Mouse (Mus musculus) liver, embryonic 11.5 days (tissue): ENCODE data around the gene Eci1. TPM values are rescaled to one million over a fixed set of nuclear protein-coding genes. Genes with fewer than 3 reads are reported as not detected.

Experiments
- ATAC-seq: fragments of 200-750 bp; cut with Nextera tagmentation; replicated peaks from 2 replicates; pipeline ENCODE4 v1.8.0; 2017; ENCODE audit warnings: moderate number of reproducible peaks, mild to moderate bottlenecking, moderate TSS enrichment, moderate library complexity; ENCODE audit not compliant: low FRiP score
- DNase-seq: peaks from one replicate; pipeline ENCODE4 v3.0.0-alpha.2; 2017; ENCODE audit warnings: low spot score
- H3K27ac ChIP-seq: fragments of 300-500 bp; sonication (generic); 2 replicates; pipeline ENCODE4 v1.5.1; 2014; ENCODE audit warnings: mild to moderate bottlenecking, low read depth, low read length, control low read depth
- H3K27me3 ChIP-seq: fragments of 300-500 bp; sonication (generic); replicated peaks from 2 replicates; pipeline ENCODE4 v1.6.1; 2014; ENCODE audit warnings: low read length, mixed read lengths; ENCODE audit not compliant: control insufficient read depth, insufficient read depth
- H3K36me3 ChIP-seq: fragments of 300-500 bp; sonication (generic); 2 replicates; pipeline ENCODE4 v1.6.1; 2014; ENCODE audit warnings: mild to moderate bottlenecking, low read length, moderate library complexity, mixed read lengths; ENCODE audit not compliant: control insufficient read depth, insufficient read depth
- H3K4me1 ChIP-seq: fragments of 300-500 bp; sonication (generic); replicated peaks from 2 replicates; pipeline ENCODE4 v1.6.1; 2014; ENCODE audit warnings: low read length, mixed read lengths; ENCODE audit not compliant: control insufficient read depth, insufficient read depth
- H3K4me2 ChIP-seq: fragments of 300-500 bp; sonication (generic); 2 replicates; pipeline ENCODE4 v1.6.1; 2014; ENCODE audit warnings: mild to moderate bottlenecking, control low read depth, moderate library complexity
- H3K4me3 ChIP-seq: fragments of 300-500 bp; sonication (generic); 2 replicates; pipeline ENCODE4 v1.5.1; 2014; ENCODE audit warnings: low read depth, low read length, control low read depth
- H3K9ac ChIP-seq: fragments of 300-500 bp; sonication (generic); 2 replicates; pipeline ENCODE4 v1.6.1; 2014; ENCODE audit warnings: low read depth, low read length, control low read depth
- H3K9me3 ChIP-seq: fragments of 300-500 bp; sonication (generic); 2 replicates; pipeline ENCODE4 v1.6.1; 2016; ENCODE audit warnings: low read length, inconsistent platforms, mixed read lengths; ENCODE audit not compliant: control insufficient read depth
- WGBS: fragments of 180-500 bp; shearing (Covaris S2); extraction: QIAGEN DNeasy Blood & Tissue Kit; methylation state at CpG from one replicate; pipeline ENCODE4 v1.1.7; 2014; 5-methylcytosine and 5-hydroxymethylcytosine counted together
- polyA plus RNA-seq: library from polyadenylated mRNA; unstranded; fragments of >200 nt; fragmentation: Nextera tagmentation; extraction: Ambion mirVana; gene quantifications from 2 replicates; pipeline ENCODE4 v1.2.1, GENCODE M21; 2014

Eci1 gene
- 122 and 126 TPM in 2 replicates for polyA plus RNA-seq

DNA sequence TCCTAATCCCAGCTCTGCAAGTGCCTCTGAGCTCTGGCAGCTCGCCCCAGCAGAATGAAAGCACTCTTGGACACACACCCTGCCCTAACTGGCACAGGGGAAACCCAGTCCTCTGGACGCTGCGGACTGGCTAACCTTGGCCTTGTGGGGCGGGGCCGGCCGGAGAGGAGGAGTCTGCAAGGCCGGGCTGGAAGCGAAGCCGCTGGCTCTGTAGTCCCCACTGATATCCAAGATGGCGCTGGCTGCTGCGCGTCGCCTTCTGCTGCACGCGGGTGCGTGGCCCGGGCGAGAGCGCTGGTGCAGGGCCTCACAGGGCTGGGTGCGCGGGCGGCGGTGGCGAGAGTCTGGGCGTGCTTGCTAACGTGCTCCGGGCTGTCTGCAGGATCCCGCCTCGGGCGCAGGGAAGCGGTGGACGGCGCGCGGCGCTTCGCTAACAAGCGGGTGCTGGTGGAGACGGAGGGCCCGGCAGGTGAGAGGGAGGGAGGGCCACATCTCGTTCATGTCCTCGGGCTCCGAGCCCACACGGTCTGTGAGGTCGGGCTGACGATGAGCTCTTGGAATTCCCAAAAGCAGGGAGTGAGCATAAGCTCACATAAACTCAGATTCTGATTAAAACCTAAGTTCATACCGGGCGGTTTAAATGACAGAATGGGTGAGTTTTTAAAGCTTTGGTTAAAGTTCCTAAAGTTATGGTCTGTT is at the start of gene Eci1:
Eci1 (plus strand) TSS at position 171 of the 699 bp plus-strand sequence.
- H3K4me2 ChIP-seq = peak within 1 kb of the TSS; percentile 80
- peak; percentile 98 for ATAC-seq
- H3K36me3 ChIP-seq = peaks cover 30% of the 10 kb centered on the region
- no peaks in the 10 kb centered on the region for H3K9me3 ChIP-seq
- under 1% methylated on average over 48 of the region's 48 CpGs for WGBS
- H3K27me3 ChIP-seq = no peaks in the 10 kb centered on the region
- peak within 1 kb of the TSS; percentile 90 for H3K9ac ChIP-seq
- 0 out of 2 replicates have a peak, but pooled peaks cover 5% of the 10 kb centered on the region for H3K4me1 ChIP-seq
- H3K4me3 ChIP-seq = peak within 1 kb of the TSS; percentile 71
- peak within 1 kb of the TSS; percentile 88 for H3K27ac ChIP-seq
- DNase-seq = peak; percentile 92

- Histone ChIP-seq H3K4me1 (peaks cover 22% of the 10 kb centered on the region), H3K4me2 (no peak overlapping the region), H3K36me3 (peaks cover 29% of the 10 kb centered on the region), H3K27ac (no peak overlapping the region; the same call in 1 of the 2 replicates), H3K4me3 (no peak overlapping the region), H3K27me3 (no peaks in the 10 kb centered on the region), H3K9me3 (no peaks in the 10 kb centered on the region), H3K9ac (no peak overlapping the region)
- ATAC-seq (no peak), DNase-seq (no peak)
- 78% methylated on average over 2 of the region's 2 CpGs for WGBS
These were observed 47.9 kb upstream of the Eci1 start for GRCm38 (mm10) chr17:24378496-24378895.

DNA sequence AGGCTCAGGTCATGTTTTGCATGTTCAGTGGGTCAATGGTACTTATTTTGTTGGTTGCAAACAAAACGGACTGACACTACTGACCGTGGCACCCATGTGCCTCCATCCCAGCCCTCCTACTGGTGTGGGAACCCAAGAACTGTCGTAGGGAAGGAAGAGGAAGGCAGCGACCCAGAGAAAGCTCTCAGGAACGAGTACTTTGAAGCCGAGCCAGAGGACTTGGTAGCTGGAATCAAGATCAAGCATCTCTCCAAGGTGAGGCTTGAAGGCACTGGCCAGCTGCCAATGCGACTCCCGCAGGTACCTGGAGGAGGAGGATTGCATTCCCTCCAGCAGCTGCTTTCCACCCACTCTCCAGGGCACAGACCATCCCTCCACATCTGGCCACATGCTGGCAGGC is 42.7 kb upstream of the Eci1 start:
- H3K9ac ChIP-seq = no peak overlapping the region
- DNase-seq (no peak), ATAC-seq (no peak)
- H3K36me3 ChIP-seq = peaks cover 30% of the 10 kb centered on the region
- 83% methylated on average over 8 of the region's 8 CpGs for WGBS
- H3K4me1 ChIP-seq = no peaks in the 10 kb centered on the region
- no peak overlapping the region for H3K27ac ChIP-seq
- no peak overlapping the region for H3K4me2 ChIP-seq
- no peak overlapping the region for H3K4me3 ChIP-seq
- H3K27me3 ChIP-seq = no peaks in the 10 kb centered on the region
- no peaks in the 10 kb centered on the region for H3K9me3 ChIP-seq

GRCm38 (mm10) chr17:24388711-24389110 is 37.7 kb upstream of the Eci1 start:
- 89% methylated on average over 5 of the region's 5 CpGs for WGBS
- Histone ChIP-seq H3K4me1 (no peaks in the 10 kb centered on the region), H3K9me3 (no peaks in the 10 kb centered on the region), H3K9ac (no peak overlapping the region), H3K27ac (no peak overlapping the region), H3K4me2 (no peak overlapping the region), H3K4me3 (no peak overlapping the region), H3K27me3 (no peaks in the 10 kb centered on the region), H3K36me3 (peaks cover 23% of the 10 kb centered on the region)
- DNase-seq = no peak
- no peak for ATAC-seq

- peaks cover 18% of the 10 kb centered on the region for H3K36me3 ChIP-seq
- WGBS = 7% methylated on average over 2 of the region's 2 CpGs
- H3K9ac ChIP-seq = no peak overlapping the region
- no peaks in the 10 kb centered on the region for H3K9me3 ChIP-seq
- H3K27me3 ChIP-seq = no peaks in the 10 kb centered on the region
- H3K27ac ChIP-seq = no peak overlapping the region
- no peak overlapping the region for H3K4me3 ChIP-seq
- no peak overlapping the region for H3K4me2 ChIP-seq
- peak; percentile 49 for DNase-seq
- H3K4me1 ChIP-seq = no peaks in the 10 kb centered on the region
- no peak for ATAC-seq
These were observed 36.6 kb upstream of the Eci1 start for GRCm38 (mm10) chr17:24389865-24390264.

DNA sequence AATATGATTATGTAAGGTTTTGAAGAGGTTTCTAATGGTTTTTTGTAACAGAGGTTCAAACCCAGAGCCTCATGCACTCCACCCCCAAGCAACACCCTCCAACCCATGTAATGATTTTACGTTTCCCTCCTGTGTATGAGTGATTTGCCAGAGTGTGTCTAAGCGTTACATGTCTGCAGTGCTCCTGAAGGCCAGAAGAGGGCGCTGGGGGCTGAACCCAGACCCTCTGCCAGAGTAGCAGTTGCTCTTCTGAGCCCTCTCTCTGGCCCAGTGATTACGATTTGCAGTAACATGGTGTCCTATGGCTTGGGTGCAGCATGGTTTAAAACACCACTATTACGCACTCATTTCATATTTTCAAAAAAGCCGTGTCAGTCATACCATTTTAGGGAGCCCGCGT is 35.3 kb upstream of the Eci1 start:
- no peak overlapping the region for H3K9ac ChIP-seq
- peaks cover 14% of the 10 kb centered on the region for H3K36me3 ChIP-seq
- no peaks in the 10 kb centered on the region for H3K9me3 ChIP-seq
- no peak overlapping the region; the same call in 1 of the 2 replicates for H3K27ac ChIP-seq
- DNase-seq (no peak), ATAC-seq (no peak)
- no peaks in the 10 kb centered on the region for H3K4me1 ChIP-seq
- no peaks in the 10 kb centered on the region for H3K27me3 ChIP-seq
- no peak overlapping the region for H3K4me3 ChIP-seq
- no peak overlapping the region for H3K4me2 ChIP-seq
- WGBS = 68% methylated on average over 8 of the region's 8 CpGs

DNA sequence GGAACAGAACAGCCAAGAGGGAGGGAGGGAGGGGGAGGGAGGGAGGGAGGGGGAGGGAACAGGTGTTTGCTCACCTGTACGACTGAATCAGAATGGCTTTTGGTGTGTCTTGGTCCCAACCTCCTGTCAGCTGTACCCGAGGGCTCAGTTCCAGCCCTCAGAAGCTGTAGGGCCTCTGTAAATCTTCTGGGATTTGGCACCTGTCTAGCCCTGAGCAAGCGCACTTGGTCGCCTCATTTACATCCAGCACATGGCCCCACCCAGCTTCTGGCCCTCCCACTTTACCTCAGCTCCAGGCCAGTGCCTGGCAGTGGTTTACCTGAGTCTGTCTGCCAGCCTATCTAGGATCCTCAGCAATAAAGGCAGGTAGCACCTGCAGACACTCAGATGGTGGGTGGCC is 32.9 kb upstream of the Eci1 start:
- Histone ChIP-seq H3K4me3 (no peak overlapping the region), H3K4me1 (no peaks in the 10 kb centered on the region), H3K9me3 (no peaks in the 10 kb centered on the region), H3K27me3 (no peaks in the 10 kb centered on the region), H3K4me2 (no peak overlapping the region), H3K27ac (no peak overlapping the region), H3K9ac (no peak overlapping the region), H3K36me3 (peaks cover 9% of the 10 kb centered on the region; the same call in 1 of the 2 replicates)
- WGBS = 53% methylated on average over 4 of the region's 4 CpGs
- no peak for DNase-seq
- no peak for ATAC-seq

- Histone ChIP-seq H3K4me2 (no peak overlapping the region), H3K27ac (no peak overlapping the region), H3K36me3 (peaks cover 9% of the 10 kb centered on the region; the same call in 1 of the 2 replicates), H3K4me1 (no peaks in the 10 kb centered on the region), H3K27me3 (no peaks in the 10 kb centered on the region), H3K9ac (no peak overlapping the region), H3K9me3 (no peaks in the 10 kb centered on the region), H3K4me3 (no peak overlapping the region)
- 82% methylated on average over 7 of the region's 7 CpGs for whole genome bisulfite sequencing
- ATAC-seq (no peak), DNase-seq (no peak)
These were observed 32.0 kb upstream of the Eci1 start for GRCm38 (mm10) chr17:24394456-24394855.

DNA sequence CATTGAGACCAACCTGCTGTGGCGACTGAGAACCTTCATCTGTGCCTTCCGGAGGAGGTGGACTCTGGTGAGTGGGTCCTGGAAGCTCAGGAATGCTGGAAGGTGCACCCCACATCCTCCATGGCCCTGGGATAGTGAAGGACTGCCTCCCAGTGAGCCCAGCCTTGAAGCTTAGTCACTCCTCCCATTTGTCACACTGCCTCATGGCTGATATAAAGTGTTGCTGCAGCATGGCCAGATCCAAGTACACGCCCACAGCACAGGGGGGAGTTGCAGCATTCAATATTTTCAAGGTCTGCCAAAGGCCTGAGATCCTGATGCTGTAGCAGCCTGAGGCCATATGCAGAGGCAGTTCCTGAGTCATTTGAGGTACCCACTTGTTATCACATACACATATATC is 24.1 kb upstream of the Eci1 start:
- Histone ChIP-seq H3K4me3 (no peak overlapping the region), H3K9me3 (no peaks in the 10 kb centered on the region), H3K4me1 (no peaks in the 10 kb centered on the region), H3K27me3 (no peaks in the 10 kb centered on the region), H3K27ac (no peak overlapping the region), H3K4me2 (no peak overlapping the region), H3K9ac (no peak overlapping the region), H3K36me3 (peaks cover 30% of the 10 kb centered on the region)
- no peak; the same call in 1 of the 2 replicates for ATAC-seq
- WGBS = 70% methylated on average over 3 of the region's 3 CpGs
- no peak for DNase-seq
